Mouse (Mus musculus) limb, embryonic 14.5 days (tissue): ENCODE measurements around the gene Ropn1l. TPM values are rescaled to one million over a fixed set of nuclear protein-coding genes. Genes with fewer than 3 reads are reported as not detected.

Source experiments
- ATAC-seq: fragments of 200-750 bp; cut with Nextera tagmentation; 2 replicates; pipeline ENCODE4 v1.8.0; 2017; ENCODE audit warnings: low read depth, moderate number of reproducible peaks, moderate TSS enrichment; ENCODE audit not compliant: low FRiP score
- DNase-seq: peaks from one replicate; pipeline ENCODE4 v3.0.0-alpha.2; 2015; ENCODE audit warnings: low spot score
- H3K27ac ChIP-seq: fragments of 300-500 bp; sonication (generic); replicated peaks from 2 replicates; pipeline ENCODE4 v1.5.1; 2014; ENCODE audit warnings: low read depth, mild to moderate bottlenecking, low read length, moderate library complexity, mixed read lengths
- H3K27me3 ChIP-seq: fragments of 300-500 bp; sonication (generic); 2 replicates; pipeline ENCODE4 v1.6.1; 2014; ENCODE audit warnings: low read length, mixed read lengths; ENCODE audit not compliant: control insufficient read depth, insufficient read depth
- H3K36me3 ChIP-seq: fragments of 300-500 bp; sonication (generic); 2 replicates; pipeline ENCODE4 v1.6.1; 2014; ENCODE audit warnings: mild to moderate bottlenecking, low read length, moderate library complexity, mixed read lengths; ENCODE audit not compliant: control insufficient read depth, insufficient read depth
- H3K4me1 ChIP-seq: fragments of 300-500 bp; sonication (generic); 2 replicates; pipeline ENCODE4 v1.6.1; 2014; ENCODE audit warnings: antibody characterized with exemption, low read length, mixed read lengths; ENCODE audit not compliant: control insufficient read depth, insufficient read depth
- H3K4me2 ChIP-seq: fragments of 300-500 bp; sonication (generic); replicated peaks from 2 replicates; pipeline ENCODE4 v1.6.1; 2014; ENCODE audit warnings: low read depth, mild to moderate bottlenecking, low read length, moderate library complexity; ENCODE audit not compliant: severe bottlenecking
- H3K4me3 ChIP-seq: fragments of 300-500 bp; sonication (generic); replicated peaks from 2 replicates; pipeline ENCODE4 v1.5.1; 2014; ENCODE audit warnings: low read length
- H3K9ac ChIP-seq: fragments of 300-500 bp; sonication (generic); 2 replicates; pipeline ENCODE4 v1.6.1; 2014; ENCODE audit warnings: mild to moderate bottlenecking, low read depth, low read length, moderate library complexity; ENCODE audit not compliant: severe bottlenecking
- H3K9me3 ChIP-seq: fragments of 300-500 bp; sonication (generic); 2 replicates; pipeline ENCODE4 v1.6.1; 2016; ENCODE audit warnings: low read length; ENCODE audit not compliant: control insufficient read depth
- POLR2A ChIP-seq: fragments of 200-500 bp; IDR thresholded peaks from 2 replicates; pipeline ENCODE4 v1.8.0; 2012; ENCODE audit warnings: inconsistent platforms, mild to moderate bottlenecking, moderate library complexity, borderline replicate concordance; ENCODE audit not compliant: insufficient read depth, insufficient read length; ENCODE audit errors: extremely low read depth
- WGBS: fragments of 180-500 bp; shearing (Covaris S2); extraction: QIAGEN DNeasy Blood & Tissue Kit; methylation state at CpG from one replicate; pipeline ENCODE4 v1.1.7; 2014; 5-methylcytosine and 5-hydroxymethylcytosine counted together
- polyA plus RNA-seq, 2 experiments: library from polyadenylated mRNA; depleted of rRNA in 1 of 2; stranded (reverse) in 1 of 2; unstranded in 1 of 2; fragments of >200 nt; fragmentation: Nextera tagmentation in 1 of 2; extraction: Ambion mirVana in 1 of 2; gene quantifications; 2 replicates each; pipeline versions ENCODE4 v1.2.1 to v1.2.3; 2012 to 2014

Ropn1l gene
- polyA plus RNA-seq, 2 experiments, result 1.2 to 1.7 TPM

DNA sequence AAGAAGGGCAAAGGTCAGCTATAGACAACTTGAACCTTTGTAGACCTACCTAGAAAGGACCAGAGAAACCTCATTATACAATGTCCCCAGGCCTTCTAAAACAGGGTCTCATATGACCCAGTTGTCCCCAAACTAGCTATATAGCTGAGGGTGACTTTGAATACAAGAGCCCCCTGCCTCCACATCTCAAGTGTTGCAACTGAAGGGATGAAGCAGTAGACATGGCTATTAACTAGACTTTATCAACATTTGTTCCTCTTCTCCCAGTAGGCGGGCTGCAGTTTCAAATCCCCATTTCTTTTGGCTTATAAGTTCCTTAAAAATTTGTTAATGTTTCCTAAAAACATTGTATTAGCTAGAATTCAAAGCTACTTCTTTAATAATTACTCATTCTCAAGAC, 13.2 kb upstream of the Ropn1l start:
- H3K27me3 ChIP-seq, result no peaks in the 10 kb centered on the region
- no peaks in the 10 kb centered on the region for H3K9me3 ChIP-seq
- DNase-seq, result no peak
- TF ChIP-seq POLR2A, result no peak
- H3K27ac ChIP-seq, result no peak overlapping the region
- no peaks in the 10 kb centered on the region for H3K4me1 ChIP-seq
- H3K4me3 ChIP-seq, result no peak overlapping the region
- no peak overlapping the region for H3K4me2 ChIP-seq
- ATAC-seq, result no peak
- peaks cover 88% of the 10 kb centered on the region for H3K36me3 ChIP-seq
- WGBS, result 92% methylated on average over 1 of the region's 1 CpGs
- H3K9ac ChIP-seq, result no peak overlapping the region

DNA sequence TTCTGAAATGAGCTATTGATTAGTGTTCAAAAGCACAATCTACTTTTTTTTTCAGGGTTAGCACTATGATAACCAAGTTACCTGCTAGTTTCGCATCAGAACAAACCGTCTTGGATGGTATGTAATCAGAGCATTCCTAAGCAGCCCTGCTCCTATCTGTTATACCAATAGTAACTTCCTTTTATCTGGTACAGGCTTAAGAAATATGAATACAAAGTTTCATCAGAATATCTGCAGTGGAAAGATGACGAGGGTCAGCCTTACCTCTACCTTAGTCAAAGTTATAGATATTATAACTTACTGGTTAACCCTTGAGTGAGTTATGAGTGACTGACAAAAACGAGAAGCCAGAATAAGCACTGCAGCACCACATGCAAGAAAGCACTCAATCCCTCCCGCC, 12.8 kb upstream of the Ropn1l start:
- no peak overlapping the region for H3K4me2 ChIP-seq
- no peak overlapping the region for H3K27ac ChIP-seq
- H3K36me3 ChIP-seq, result peaks cover 88% of the 10 kb centered on the region
- no peak for TF ChIP-seq POLR2A
- no peaks in the 10 kb centered on the region for H3K9me3 ChIP-seq
- no peaks in the 10 kb centered on the region for H3K4me1 ChIP-seq
- ATAC-seq, result no peak
- H3K27me3 ChIP-seq, result no peaks in the 10 kb centered on the region
- no peak overlapping the region for H3K9ac ChIP-seq
- H3K4me3 ChIP-seq, result no peak overlapping the region
- DNase-seq, result no peak
- 91% methylated on average over 5 of the region's 5 CpGs for WGBS

DNA sequence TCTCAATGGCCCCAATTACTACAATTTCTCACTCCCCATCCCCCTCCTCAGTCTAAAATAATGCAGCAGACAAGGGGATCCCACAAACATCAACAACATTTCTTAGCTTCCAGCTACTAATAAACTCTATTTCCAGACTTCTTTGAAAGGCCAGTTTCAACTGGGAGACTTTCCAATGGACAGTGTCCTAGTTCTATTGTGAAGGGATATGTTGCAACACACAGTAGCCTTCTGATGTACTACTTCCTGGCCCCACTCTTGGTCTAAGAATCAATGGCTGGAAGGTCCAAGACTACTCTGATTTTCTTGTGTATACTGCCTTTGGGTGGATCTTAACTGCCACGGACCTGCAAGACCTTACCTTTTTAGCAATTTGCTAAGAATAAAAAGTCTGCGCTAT, 12.3 kb upstream of the Ropn1l start:
- 97% methylated on average over 2 of the region's 2 CpGs for WGBS
- H3K4me3 ChIP-seq, result no peak overlapping the region
- no peaks in the 10 kb centered on the region for H3K9me3 ChIP-seq
- no peaks in the 10 kb centered on the region for H3K4me1 ChIP-seq
- H3K27ac ChIP-seq, result no peak overlapping the region
- ATAC-seq, result no peak
- no peak overlapping the region for H3K4me2 ChIP-seq
- H3K9ac ChIP-seq, result no peak overlapping the region
- peaks cover 91% of the 10 kb centered on the region for H3K36me3 ChIP-seq
- no peaks in the 10 kb centered on the region for H3K27me3 ChIP-seq
- DNase-seq, result no peak
- TF ChIP-seq POLR2A, result no peak

DNA sequence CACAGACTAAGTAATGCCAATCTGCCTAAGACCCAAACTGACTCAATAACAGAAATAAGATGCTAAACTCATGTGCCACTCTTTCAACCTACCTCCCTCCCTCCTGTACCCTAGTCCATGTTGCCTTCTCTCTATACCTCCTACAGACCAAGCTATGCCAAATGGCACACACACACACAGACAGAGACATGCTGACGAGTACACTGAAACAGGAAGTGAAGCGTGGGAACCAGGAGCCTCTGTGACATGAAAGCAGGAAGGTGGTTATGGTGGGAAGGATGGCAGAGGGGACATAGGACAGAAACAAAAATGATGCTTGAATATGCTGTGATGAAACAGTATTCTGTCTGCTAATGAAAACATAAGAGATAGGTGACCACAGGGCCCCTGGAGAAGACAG, 7.0 kb upstream of the Ropn1l start:
- no peaks in the 10 kb centered on the region for H3K9me3 ChIP-seq
- peaks cover 86% of the 10 kb centered on the region for H3K36me3 ChIP-seq
- no peak for TF ChIP-seq POLR2A
- H3K4me2 ChIP-seq, result no peak overlapping the region
- H3K4me3 ChIP-seq, result no peak overlapping the region
- no peak for DNase-seq
- no peak overlapping the region for H3K9ac ChIP-seq
- ATAC-seq, result no peak
- no peaks in the 10 kb centered on the region for H3K4me1 ChIP-seq
- WGBS, result 77% methylated on average over 2 of the region's 2 CpGs
- no peak overlapping the region for H3K27ac ChIP-seq
- H3K27me3 ChIP-seq, result no peaks in the 10 kb centered on the region

DNA sequence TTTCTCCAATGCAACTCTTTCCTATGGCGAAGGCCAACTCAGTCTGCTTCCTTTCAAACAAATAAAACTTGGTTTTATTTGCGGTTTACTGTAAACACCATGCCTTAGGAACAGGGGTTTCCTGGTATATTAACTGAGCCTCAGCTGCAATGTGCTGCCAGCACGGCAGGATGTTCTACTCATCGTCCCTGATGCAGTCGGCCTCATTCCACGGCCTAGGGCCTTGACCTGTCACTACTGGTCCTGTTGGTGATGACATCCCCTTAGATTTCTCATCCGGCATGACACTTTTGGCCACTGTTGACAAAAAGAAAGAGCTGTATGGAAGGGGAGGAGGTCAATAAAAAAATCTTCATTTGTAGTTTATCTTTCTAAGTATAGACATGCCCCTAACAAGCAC, 4.5 kb upstream of the Ropn1l start:
- H3K4me1 ChIP-seq, result no peaks in the 10 kb centered on the region
- no peak overlapping the region for H3K27ac ChIP-seq
- no peak overlapping the region for H3K9ac ChIP-seq
- no peak for ATAC-seq
- no peak overlapping the region for H3K4me3 ChIP-seq
- DNase-seq, result no peak
- H3K27me3 ChIP-seq, result no peaks in the 10 kb centered on the region
- peaks cover 61% of the 10 kb centered on the region for H3K36me3 ChIP-seq
- 84% methylated on average over 7 of the region's 7 CpGs for WGBS
- no peak overlapping the region for H3K4me2 ChIP-seq
- TF ChIP-seq POLR2A, result no peak
- H3K9me3 ChIP-seq, result no peaks in the 10 kb centered on the region

DNA sequence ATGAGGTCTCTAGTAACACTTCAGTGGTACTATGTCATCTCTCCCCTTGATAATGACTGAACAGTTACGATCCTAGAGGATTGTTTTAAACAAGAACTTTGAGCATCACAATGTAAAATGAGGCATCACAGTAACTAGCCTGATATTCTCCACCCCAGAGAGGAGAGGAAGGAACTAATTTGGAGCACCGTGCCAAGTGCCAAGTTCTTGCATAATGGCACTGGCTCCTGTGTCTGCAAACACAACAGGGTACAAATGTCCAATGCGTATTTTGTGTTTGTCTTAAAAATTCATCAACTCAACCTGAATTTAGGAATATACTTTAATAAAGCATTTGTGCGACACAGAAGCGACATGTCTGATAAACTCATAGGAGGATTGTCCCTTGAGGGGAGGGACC, 2.8 kb upstream of the Ropn1l start:
- H3K27me3 ChIP-seq, result no peaks in the 10 kb centered on the region
- H3K9ac ChIP-seq, result no peak overlapping the region
- no peak for TF ChIP-seq POLR2A
- H3K27ac ChIP-seq, result no peak overlapping the region
- H3K9me3 ChIP-seq, result no peaks in the 10 kb centered on the region
- H3K4me2 ChIP-seq, result no peak overlapping the region
- H3K4me1 ChIP-seq, result peaks cover 9% of the 10 kb centered on the region
- peaks cover 44% of the 10 kb centered on the region for H3K36me3 ChIP-seq
- DNase-seq, result no peak
- ATAC-seq, result no peak
- H3K4me3 ChIP-seq, result no peak overlapping the region
- WGBS, result 94% methylated on average over 5 of the region's 5 CpGs
